Mouse (Mus musculus): ENCODE measurements around the gene Rhob.
A peak's percentile ranks its signal among the peaks of the same experiment; 100 is the strongest.

The Rhob gene

DNA sequence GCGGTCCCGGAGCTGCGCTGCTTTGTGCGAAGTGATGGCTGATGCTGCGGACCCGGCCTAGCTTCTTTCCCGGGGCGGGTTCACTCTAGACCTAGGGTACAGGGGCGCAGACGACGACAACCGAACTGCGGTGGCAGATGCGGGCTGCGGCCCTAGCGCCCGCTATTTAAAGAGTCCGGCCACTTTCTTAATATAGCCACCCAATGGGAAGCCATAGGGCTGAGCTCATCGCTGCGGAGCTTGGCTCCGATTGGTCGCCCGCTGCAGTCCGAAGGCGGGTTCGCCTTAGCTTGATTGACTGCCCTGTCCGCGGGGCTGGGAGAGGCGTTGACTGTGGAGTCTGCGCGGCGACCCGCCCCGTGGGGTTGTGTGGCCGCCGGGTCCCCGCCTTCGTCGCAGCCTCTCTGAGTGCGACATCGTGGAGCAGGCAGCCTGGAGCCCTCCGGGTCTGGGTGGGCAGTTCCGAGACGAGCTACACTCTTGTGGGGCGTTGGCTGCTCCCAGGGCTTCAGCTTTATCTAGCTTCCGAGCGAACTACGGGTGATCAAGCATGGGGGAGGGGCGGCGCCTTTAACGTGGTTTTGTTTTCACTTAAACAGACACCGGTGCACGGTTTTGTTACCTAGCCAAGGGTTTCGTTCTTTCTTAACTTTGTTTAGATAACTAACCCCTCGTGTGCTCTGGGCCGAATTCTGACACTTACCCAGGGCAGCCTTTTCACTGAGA lies at the start of gene Rhob:
Gene Rhob, minus strand, starts transcription at position 139 of the 726 bp plus-strand sequence.
- DNase-seq: peak; percentile 95

DNA sequence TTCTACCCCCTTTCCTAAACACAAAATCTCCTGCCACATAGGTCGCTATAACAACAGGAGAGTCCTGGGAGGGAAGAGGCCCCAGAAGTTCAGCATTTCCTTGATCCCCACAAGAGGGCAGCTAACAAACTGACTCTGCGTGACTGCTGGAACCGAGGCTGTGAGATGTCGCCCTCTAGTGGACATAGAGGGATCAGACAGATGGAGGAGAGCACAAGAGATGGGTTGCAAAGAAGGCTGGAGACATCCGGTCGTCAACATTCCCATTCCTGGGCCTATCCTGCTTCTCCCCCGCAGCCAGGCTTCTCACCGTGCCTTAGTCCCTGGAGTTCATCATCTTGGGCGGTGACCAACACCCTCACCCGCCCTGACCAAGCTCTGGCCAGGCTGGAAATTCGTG lies 47.5 kb upstream of the Rhob start:
- DNase-seq: peak; percentile 30

DNA sequence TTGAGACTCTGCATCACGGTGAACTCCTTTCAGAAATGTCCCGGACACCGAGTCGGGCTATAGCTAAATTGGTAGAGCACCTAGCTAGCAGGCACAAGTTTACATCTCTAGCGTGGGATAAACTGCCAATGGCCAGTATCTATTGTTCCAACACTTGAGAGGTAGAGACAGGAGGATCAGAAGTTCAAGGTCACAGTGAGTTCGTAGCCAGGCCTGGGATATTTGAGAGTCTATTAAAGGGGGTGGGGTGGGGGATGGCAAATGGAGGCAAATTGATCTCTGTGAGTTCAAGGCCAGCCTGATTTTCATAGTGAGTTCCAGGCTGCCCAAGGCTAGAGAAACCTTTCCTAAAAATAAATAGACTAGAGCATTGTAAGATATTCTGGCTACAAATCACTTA lies 47.0 kb upstream of the Rhob start:
- DNase-seq: no peak

DNA sequence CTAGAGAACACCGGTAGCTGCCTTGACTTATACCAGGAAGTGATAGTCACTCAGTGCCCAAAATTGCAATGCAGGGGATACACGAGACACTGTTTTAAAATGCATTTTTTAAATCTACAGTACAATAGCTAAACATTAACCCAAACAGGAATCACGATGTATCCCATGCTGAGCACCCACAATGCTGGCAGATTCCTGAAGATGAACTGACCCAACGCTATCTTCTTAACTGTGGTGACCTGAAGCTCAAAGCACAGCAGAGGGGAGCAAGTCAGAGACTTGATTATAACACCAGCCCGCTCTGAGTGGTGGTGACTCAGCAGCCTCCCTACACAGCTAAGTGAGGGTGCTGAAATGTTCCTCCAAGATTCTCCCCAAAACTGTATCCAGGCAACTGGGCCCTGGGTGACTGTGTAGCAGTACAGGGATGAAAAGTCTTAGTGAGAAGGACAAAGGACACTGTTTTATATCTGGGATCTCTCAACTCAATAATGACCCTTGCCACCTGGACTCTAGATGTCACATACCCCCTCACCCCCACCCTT lies 45.3 kb upstream of the Rhob start:
- DNase-seq: no peak

DNA sequence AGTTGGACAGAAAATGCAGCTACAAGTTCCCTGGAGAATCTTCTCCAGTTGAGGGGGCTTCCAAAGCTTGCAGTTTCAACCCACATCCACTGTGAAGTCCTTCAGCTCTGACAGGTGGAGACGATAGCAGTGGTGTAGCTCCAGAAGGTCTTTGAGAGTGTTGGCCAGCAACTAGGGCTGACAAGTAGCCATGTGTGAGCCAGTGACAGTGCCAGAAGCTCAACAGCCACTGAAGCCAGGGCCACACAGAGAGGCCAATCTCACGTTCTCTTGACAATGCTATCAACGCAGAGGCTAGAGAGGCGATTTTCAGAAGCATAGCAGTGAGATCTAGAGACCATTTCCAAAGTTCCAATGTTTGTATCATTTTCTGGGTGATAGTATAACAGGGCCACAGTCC lies 42.6 kb upstream of the Rhob start:
- no peak for DNase-seq

DNA sequence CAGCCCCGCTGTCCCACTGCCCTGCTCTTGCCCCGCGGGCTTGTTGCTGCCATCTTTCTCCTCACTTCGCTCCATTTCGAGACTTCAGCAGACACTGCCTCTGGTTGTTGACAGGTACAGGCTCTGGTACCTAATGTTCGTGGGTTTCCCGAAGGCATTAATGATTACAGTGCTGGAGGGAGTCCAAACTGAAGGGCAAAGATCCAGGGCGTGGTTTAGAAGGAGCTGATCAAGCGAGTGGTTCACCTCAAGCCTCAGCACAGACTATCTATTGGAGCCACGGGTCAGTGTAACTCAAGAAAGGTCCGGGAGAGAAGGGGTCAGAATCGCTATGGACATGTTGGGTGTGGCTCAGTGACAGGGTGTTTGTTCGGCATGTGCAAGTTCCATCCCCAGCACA lies 39.7 kb upstream of the Rhob start:
- no peak for DNase-seq

DNA sequence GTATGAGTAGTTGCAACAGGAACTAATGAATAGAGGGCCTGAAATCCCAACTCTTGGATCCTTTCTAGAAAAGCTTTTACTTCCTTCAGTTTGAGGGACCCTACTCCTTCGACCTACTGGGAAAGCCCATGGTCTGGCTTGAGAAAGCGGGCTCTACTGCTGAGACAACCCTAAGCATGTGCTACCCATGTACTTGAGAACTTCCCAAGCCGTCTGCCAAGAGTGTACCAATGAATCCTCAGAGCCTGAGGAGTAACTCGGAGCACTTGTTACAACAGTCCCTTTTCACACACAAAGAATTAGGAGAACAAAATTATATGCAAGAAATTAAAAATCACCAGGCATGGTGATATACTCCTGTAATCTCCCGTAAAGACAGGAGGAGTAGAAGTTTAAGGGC lies 37.5 kb upstream of the Rhob start:
- no peak for DNase-seq

DNA sequence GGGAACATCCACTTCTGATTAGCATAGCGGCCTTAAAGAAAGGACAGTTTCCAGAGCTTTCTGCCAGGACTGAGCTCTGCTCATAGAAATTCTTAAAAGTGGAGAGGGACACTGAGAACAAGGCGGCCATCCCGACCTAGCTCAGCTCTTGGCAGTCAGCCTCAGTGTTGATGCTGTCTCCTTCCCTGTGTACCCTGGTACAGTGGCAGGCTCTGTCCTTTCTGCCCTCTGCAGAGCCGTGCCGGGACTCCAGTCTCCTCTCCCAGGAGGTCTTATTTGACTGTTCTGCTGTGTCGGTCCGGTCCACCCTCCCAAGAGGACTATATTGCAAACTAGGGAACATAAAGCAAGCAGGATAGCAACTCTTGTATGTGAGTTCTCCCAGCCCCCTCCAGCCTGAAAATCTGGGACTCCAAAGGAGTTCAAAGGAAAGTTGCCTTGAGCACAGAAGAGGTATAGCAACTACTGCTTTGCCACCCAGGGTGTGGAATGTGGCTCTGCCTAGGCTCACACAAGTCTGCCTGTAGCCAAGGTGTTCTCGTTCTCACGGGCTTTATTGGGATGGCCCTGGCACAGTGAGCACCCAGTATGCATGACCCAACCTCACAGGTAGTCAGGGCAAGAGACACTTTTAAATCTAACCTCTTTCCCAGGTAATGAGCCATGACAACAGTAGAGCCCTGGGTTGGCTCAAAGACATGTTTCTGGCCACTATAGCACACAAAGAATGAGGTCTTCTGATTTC lies 36.6 kb upstream of the Rhob start:
- no peak for DNase-seq

DNA sequence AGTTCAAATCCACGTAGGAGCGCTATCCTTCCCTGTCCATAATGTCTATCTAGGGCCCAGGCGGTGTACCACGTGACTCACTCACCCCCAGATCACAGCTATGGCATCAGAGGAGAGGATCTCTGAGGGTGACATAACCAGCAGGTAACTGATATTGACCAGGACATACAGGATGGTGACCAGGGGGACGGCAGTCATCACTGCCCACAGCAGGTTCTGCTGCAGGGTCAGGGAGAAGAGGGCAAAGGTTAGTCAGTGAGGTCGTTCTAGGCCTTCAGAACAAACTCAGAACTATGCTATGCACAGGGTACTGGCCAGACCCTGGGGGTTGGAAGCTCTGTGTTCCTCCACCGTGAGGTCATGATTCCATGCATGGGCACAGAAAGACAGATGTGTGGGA lies 35.8 kb upstream of the Rhob start:
- no peak for DNase-seq

DNA sequence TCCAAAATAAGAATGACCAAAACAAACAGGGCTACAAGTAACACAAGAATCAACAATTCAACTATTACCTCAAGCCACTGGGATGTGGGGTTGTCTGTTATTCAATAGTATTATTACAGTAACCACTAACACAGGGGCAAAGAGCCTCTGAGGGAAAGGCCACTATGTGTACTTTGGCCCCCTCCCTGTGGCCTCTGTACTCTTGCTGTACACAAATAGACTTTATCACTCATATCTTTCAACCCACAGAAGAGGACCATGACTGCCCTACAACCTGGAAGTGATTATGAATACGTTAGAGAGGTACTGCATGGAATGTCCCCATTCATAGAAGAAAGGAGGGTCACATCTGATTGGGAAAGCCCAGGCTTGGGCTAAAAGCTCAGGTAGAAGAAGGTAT lies 35.1 kb upstream of the Rhob start:
- DNase-seq: no peak

DNA sequence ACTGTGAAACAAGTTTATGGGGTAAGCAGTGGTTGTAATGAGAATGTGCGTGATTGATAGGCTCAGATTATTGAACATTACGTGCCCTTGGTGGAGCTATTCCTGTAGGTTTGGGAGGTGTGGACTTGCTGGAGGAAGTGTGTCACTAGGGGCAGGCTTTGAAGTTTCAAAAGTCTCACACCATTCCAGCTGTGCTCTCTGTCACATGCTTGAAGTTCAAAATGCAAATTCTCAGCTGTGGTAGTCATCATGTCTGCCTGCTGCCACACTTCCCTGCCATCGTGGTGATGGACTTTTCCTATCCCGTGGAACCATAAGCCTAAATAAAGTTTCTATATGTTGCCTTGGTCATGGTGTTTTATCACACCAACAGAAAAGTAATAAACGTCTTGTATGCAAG lies 28.0 kb upstream of the Rhob start:
- no peak for DNase-seq

DNA sequence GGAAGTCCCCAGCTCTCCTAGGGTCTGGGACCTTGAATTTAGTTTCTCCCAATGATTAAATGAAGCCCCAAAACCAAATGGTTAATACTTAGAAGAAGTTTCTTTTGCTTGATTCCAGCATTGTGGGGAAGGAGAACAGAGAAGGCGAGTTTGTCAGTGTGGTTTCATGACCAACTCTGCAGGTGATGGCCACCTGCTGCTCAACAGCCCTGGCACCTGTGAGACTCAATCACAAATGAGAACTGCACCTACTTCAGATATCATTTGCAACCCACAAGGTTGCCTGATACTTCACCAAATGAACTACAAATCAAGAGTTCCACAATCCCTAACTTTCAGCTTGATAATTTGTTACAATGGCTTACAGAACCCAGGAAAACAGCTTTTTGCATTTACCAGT lies 27.4 kb upstream of the Rhob start:
- DNase-seq: no peak

DNA sequence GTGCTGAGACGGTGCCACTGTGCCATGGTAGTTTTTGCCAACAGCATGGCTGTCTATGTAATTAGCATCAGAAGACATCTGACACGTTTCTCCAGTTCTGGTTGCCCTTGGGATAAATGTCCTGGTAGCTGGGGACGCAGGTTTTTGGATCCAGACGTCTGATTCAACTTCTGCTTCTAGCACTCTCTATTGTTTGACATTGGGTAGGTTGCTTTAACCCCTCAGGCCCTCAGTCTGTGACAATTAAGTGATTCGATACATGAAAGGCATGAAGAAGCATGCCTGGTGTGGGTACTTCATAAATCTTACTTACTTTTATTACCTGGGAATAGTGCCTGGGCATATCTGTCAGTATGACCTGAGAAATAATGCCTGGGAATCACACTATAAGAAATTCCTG lies 24.3 kb upstream of the Rhob start:
- DNase-seq: no peak

DNA sequence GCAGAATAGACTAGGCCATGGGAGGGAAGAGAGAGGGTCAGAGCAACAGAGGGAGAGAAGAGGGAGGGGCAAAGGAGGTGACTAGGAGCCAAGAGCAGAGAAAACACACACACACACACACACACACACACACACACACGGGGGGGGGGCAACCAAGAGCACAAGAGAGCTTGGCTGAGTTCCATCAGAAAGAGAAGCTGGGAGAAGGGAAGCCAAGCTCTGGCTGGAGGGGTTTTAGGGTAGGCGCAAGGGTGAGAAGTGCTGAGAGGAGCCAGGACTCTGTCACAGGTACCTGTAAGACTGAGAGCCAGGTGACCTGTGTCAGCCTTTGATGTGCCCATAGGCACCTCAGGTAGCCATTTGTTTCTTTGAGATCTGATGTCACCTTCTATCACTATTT lies 22.9 kb upstream of the Rhob start:
- no peak for DNase-seq

DNA sequence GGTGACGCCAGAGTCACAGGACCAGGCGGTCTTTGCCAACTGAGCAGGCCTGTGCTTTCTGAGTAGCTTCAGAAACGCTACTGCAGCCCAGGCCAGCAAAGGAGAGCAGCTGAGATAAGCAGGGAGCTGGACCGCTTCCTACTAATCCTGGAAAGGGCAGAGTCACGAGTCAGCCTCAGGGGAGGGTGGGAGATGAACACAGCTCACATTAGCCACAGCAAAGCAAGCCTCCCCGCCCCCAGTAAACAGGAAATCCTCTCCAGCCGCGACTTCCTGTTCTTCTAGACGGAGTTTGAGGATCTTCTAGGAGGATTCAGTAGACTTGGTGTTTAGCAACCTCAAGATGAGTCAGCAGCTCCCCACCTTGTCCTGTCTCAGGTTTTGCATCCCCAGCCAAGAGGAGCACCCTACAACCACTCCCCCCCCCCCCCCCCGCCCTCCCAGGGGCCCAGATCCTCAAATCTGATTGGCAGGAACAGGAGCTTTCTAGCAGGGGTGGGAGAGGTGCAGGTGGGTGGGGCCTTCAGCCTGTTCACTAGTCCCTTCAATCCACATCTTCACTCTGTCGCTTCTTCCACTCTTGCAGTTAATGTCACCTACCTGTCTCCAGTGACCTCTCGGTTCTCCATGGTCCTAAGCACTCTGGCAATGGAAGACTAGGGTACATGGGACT lies 21.7 kb upstream of the Rhob start:
- DNase-seq: no peak

DNA sequence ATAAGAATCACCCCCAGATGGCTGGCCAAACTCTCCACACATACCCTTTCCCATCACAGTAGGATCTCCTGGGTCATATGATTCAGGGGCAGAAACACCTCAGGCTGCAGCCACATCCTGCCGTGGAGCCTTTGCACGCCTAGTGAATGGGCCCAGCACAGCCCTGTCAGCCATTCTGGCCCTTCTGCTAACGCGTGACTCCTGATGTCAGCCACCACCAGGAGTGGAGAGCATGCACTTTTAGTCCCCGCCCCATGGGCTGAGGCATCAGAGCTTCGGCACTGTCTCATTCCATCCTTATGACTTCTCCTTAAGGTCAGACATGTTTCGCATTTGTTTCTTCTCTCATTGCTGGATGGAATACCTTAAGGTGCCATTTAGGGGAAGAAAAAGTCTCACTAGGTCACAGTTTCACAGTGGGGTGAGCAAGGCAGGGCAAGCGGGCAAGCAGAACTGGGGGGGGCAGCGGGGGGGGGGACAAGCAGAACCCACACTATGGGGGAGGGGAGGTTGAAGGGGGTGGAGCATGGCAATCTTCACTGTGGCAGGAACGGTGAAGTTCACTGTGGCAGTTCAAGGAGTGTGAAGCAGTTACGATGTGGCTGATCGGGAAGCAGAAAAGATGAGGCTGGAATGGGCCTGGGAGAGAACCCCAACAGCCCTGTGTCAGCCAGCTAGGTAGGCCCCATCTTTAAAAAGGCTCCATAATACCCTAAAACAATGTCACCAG lies 19.8 kb upstream of the Rhob start:
- no peak for DNase-seq

DNA sequence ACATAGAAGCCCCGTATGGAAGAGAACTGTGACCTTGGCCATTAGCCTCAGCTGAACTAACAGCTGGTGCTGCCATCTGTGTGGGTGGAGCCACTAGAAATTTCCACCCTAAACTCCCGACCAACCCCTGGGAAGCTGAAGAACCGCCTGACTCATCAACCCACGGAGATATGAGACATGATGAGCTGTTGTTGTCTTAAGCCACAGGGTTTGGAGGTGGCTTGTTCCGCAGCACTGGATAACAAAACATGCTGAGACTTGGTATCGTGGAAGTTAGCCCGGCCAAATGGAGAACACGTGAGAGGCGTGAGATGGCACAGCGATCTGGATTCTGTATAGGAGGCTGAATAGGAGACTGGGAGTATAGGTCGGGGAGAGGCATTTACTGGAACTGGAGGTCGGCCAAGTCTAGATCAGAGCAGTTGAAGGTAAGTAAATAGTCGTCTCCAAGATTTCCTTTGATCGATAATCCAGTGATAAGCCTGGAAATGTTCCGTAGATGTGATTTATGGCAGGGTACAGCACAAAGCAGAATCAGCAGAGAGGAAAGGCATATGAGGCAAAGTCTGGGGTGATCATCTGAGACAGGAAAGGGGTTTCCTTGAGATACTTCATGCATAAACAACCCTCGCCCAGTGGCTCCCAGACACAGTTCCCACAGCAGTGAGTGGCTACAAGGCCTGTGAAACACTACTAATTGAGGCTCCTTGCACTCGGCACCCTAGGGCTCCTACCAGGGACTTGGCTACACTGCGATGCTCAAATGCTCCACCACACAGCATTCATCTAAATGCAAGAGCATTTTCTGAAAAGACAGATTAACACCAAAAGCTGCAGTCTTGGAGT lies 11.5 kb upstream of the Rhob start:
- DNase-seq: no peak

DNA sequence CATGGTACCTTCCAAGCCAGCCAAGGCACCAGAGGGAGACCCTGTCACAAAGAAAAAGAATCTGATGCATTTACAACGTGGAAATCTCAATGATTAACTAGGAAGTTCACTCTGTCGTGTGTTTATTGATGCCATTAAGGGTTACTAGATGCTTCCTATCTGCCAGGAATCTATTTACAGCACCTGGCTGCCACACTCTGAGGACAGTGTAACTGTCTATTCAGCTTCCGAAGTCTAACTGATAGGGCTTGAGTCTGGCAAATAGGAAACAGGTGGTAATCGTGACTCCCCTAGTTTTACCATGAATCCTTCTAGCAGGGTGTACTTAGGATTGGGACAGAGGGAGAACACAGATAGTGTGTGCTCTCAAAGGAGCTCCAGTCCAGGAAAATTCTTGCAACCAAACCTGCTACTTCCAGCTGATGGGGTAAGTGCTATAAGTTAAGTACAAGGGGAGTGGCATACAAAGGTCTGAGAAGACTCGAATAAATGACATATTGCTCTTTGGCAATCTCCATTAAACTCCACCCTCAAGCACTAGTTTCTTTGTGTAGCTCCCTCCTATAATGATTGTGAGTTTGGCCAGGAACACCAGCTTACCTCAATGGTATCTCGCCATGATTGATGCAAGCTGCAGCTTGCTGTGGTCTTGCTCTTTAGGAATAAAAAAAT lies 10.6 kb upstream of the Rhob start:
- DNase-seq: no peak

DNA sequence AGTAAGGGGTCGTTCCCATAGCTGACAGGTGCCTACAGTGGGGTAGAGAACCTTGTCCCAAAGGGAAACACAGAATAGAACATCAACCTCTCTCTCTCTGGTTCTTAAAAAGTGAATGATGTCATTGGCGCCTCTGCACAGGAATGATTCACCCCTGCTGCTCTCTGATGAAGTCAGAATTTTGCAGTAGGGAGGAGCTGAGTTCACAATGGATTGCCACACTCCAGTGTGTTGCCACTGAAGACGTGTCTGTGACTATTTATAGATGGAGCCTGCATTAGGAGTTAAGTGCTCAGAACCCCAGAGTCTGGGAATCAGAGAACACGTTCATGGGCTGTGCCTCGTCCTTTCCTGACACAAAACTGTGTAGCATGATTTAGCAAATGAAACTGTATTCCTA lies 9.9 kb upstream of the Rhob start:
- DNase-seq: no peak

DNA sequence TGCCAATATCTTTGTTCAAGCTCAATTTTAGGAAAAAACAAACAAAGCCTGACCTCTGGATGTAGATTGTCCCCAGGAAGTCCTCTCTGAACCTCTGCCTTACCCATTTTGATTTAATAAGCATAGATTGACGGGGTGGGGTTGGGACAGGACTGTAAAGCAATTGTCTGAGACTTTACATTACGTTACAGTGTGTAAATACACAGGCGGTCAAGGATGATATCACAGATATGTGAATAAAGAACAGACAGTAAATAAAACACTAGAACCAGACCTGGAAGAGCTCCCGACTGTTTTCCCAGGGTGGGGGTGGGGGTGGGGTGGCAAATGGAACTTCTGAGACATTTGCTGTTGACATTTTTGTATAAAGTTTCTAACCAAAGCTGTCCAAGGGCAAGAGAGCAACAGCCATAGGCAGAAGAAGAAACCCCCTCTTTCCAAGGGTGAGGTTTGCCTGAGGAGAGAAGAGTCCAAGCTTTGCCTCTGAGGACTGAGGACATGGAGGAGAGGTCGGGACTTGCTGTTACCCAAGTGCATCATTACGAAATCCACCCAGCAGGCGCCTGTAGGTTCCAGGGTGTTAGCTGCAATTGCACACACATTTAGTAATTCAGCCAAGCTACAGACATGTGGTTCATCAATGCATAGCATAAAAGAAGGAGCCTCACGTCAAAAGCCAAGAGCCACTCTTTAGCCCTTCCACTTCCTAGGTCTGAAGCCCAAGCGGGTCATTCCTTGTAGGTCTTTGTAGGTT lies 7.3 kb upstream of the Rhob start:
- no peak for DNase-seq

DNA sequence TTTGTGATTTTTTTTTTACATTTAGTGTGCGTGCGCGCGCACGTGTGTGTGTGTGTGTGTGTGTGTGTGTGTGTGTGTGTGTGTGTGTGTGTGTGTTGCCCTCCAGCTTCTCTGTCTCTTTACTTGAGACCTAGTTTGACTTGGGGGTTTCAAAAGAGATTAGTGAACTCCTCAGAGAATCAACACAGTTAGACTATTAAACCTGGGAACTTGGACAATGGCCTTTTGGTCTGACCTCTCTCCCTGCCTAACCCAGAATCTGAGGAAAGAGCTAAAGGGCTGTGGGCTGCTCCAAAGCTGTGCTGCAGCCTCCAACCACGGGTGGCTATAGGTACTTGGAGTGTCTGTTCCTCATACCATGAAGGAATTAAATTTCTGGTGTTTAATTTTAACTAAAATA lies 4.3 kb upstream of the Rhob start:
- DNase-seq: no peak

All from cerebellum, adult 8-10 months (tissue).